Mouse (Mus musculus) embryonic facial prominence, embryonic 14.5 days (tissue): ENCODE results near the gene Cept1. TPM values are rescaled to one million over a fixed set of nuclear protein-coding genes. Genes with fewer than 3 reads are reported as not detected.

Experiments
- ATAC-seq: fragments of 200-750 bp; cut with Nextera tagmentation; 2 replicates; pipeline ENCODE4 v1.8.0; 2017; ENCODE audit warnings: low read depth, moderate number of reproducible peaks, moderate TSS enrichment
- DNase-seq: peaks from one replicate; pipeline ENCODE4 v3.0.0-alpha.2; 2015; ENCODE audit warnings: low spot score
- H3K27ac ChIP-seq: fragments of 300-500 bp; sonication (generic); replicated peaks from 2 replicates; pipeline ENCODE4 v1.5.1; 2014; ENCODE audit warnings: low read depth, mild to moderate bottlenecking, low read length, moderate library complexity
- H3K27me3 ChIP-seq: fragments of 300-500 bp; sonication (generic); replicated peaks from 2 replicates; pipeline ENCODE4 v1.6.1; 2014; ENCODE audit warnings: low read length; ENCODE audit not compliant: control insufficient read depth, insufficient read depth
- H3K36me3 ChIP-seq: fragments of 300-500 bp; sonication (generic); 2 replicates; pipeline ENCODE4 v1.6.1; 2014; ENCODE audit warnings: low read length, mixed read lengths; ENCODE audit not compliant: control insufficient read depth, insufficient read depth
- H3K4me1 ChIP-seq: fragments of 300-500 bp; sonication (generic); 2 replicates; pipeline ENCODE4 v1.6.1; 2014; ENCODE audit warnings: antibody characterized with exemption, low read length; ENCODE audit not compliant: control insufficient read depth, insufficient read depth
- H3K4me2 ChIP-seq: fragments of 300-500 bp; sonication (generic); 2 replicates; pipeline ENCODE4 v1.6.1; 2014; ENCODE audit warnings: low read depth, mild to moderate bottlenecking, low read length, moderate library complexity, mixed read lengths
- H3K4me3 ChIP-seq: fragments of 300-500 bp; sonication (generic); 2 replicates; pipeline ENCODE4 v1.5.1; 2014; ENCODE audit warnings: low read depth, mild to moderate bottlenecking, low read length
- H3K9ac ChIP-seq: fragments of 300-500 bp; sonication (generic); 2 replicates; pipeline ENCODE4 v1.6.1; 2014; ENCODE audit warnings: low read depth, mild to moderate bottlenecking, low read length, moderate library complexity, mixed read lengths
- H3K9me3 ChIP-seq: fragments of 300-500 bp; sonication (generic); 2 replicates; pipeline ENCODE4 v1.6.1; 2016; ENCODE audit warnings: low read length; ENCODE audit not compliant: control insufficient read depth
- WGBS: fragments of 180-500 bp; shearing (Covaris S2); extraction: QIAGEN DNeasy Blood & Tissue Kit; methylation state at CpG from one replicate; pipeline ENCODE4 v1.1.7; 2014; 5-methylcytosine and 5-hydroxymethylcytosine counted together
- polyA plus RNA-seq: library from polyadenylated mRNA; unstranded; fragments of >200 nt; fragmentation: Nextera tagmentation; extraction: Ambion mirVana; gene quantifications from 2 replicates; pipeline ENCODE4 v1.2.1, GENCODE M21; 2014

The Cept1 gene
- polyA plus RNA-seq, 1 experiment from 2014 or later, result 67.9 TPM

- DNase-seq (no peak), ATAC-seq (no peak)
- no peak overlapping the region for H3K4me3 ChIP-seq
- no peak overlapping the region for H3K4me2 ChIP-seq
- no peaks in the 10 kb centered on the region for H3K27me3 ChIP-seq
- no peaks in the 10 kb centered on the region for H3K9me3 ChIP-seq
- no peaks in the 10 kb centered on the region for H3K4me1 ChIP-seq
- peaks cover 44% of the 10 kb centered on the region for H3K36me3 ChIP-seq
- H3K27ac ChIP-seq, result no peak overlapping the region
- 83% methylated on average over 2 of the region's 2 CpGs for WGBS
- no peak overlapping the region for H3K9ac ChIP-seq
These were observed 47.1 kb downstream of the Cept1 start for GRCm38 (mm10) chr3:106500510-106500909.

- Histone ChIP-seq H3K9ac (no peak overlapping the region), H3K4me1 (no peaks in the 10 kb centered on the region), H3K36me3 (peaks cover 20% of the 10 kb centered on the region; the same call in 1 of the 2 replicates), H3K4me3 (no peak overlapping the region), H3K27ac (no peak overlapping the region), H3K27me3 (no peaks in the 10 kb centered on the region), H3K9me3 (no peaks in the 10 kb centered on the region), H3K4me2 (no peak overlapping the region)
- WGBS, result 64% methylated on average over 3 of the region's 3 CpGs
- no peak for ATAC-seq
- no peak for DNase-seq
These were observed 50.6 kb downstream of the Cept1 start for GRCm38 (mm10) chr3:106496996-106497395.

- H3K27me3 ChIP-seq, result no peaks in the 10 kb centered on the region
- 56% methylated on average over 4 of the region's 4 CpGs for WGBS
- 0 out of 2 replicates have a peak, but pooled peaks cover 13% of the 10 kb centered on the region for H3K36me3 ChIP-seq
- no peak overlapping the region for H3K4me2 ChIP-seq
- 0 out of 2 replicates have a peak, but pooled peaks have one; percentile 12 for ATAC-seq
- no peak overlapping the region for H3K9ac ChIP-seq
- no peaks in the 10 kb centered on the region for H3K4me1 ChIP-seq
- DNase-seq, result peak; percentile 68
- no peak overlapping the region for H3K27ac ChIP-seq
- no peak overlapping the region for H3K4me3 ChIP-seq
- no peaks in the 10 kb centered on the region for H3K9me3 ChIP-seq
These were observed 51.4 kb downstream of the Cept1 start for GRCm38 (mm10) chr3:106496045-106496721.

- Histone ChIP-seq H3K4me1 (no peaks in the 10 kb centered on the region), H3K27ac (no peak overlapping the region), H3K9ac (no peak overlapping the region), H3K9me3 (no peaks in the 10 kb centered on the region), H3K4me3 (no peak overlapping the region), H3K36me3 (0 out of 2 replicates have a peak, but pooled peaks cover 9% of the 10 kb centered on the region), H3K27me3 (no peaks in the 10 kb centered on the region), H3K4me2 (no peak overlapping the region)
- no peak for DNase-seq
- 74% methylated on average over 1 of the region's 1 CpGs for WGBS
- no peak for ATAC-seq
These were observed 52.1 kb downstream of the Cept1 start for GRCm38 (mm10) chr3:106495346-106496044.

GRCm38 (mm10) chr3:106494417-106494950 is 53.1 kb downstream of the Cept1 start:
- H3K4me2 ChIP-seq, result no peak overlapping the region
- H3K27ac ChIP-seq, result no peak overlapping the region
- H3K9me3 ChIP-seq, result no peaks in the 10 kb centered on the region
- no peaks in the 10 kb centered on the region for H3K27me3 ChIP-seq
- DNase-seq (no peak), ATAC-seq (no peak)
- no peak overlapping the region for H3K9ac ChIP-seq
- no peak overlapping the region for H3K4me3 ChIP-seq
- 0 out of 2 replicates have a peak, but pooled peaks cover under 1% of the 10 kb centered on the region for H3K36me3 ChIP-seq
- 65% methylated on average over 1 of the region's 1 CpGs for WGBS
- H3K4me1 ChIP-seq, result no peaks in the 10 kb centered on the region

GRCm38 (mm10) chr3:106493882-106494281 is 53.7 kb downstream of the Cept1 start:
- WGBS, result 72% methylated on average over 3 of the region's 3 CpGs
- Histone ChIP-seq H3K27me3 (no peaks in the 10 kb centered on the region), H3K36me3 (no peaks in the 10 kb centered on the region), H3K4me3 (no peak overlapping the region), H3K4me1 (no peaks in the 10 kb centered on the region), H3K4me2 (no peak overlapping the region), H3K9ac (no peak overlapping the region), H3K27ac (no peak overlapping the region), H3K9me3 (no peaks in the 10 kb centered on the region)
- ATAC-seq (no peak), DNase-seq (no peak)

- 87% methylated on average over 8 of the region's 8 CpGs for WGBS
These were observed 54.4 kb downstream of the Cept1 start for GRCm38 (mm10) chr3:106493202-106493601.

GRCm38 (mm10) chr3:106492723-106493122 is 54.9 kb downstream of the Cept1 start:
- Histone ChIP-seq H3K4me1 (no peaks in the 10 kb centered on the region), H3K36me3 (no peaks in the 10 kb centered on the region), H3K27ac (no peak overlapping the region), H3K4me2 (no peak overlapping the region), H3K4me3 (no peak overlapping the region), H3K27me3 (no peaks in the 10 kb centered on the region), H3K9ac (no peak overlapping the region), H3K9me3 (no peaks in the 10 kb centered on the region)
- ATAC-seq (no peak), DNase-seq (no peak)
- WGBS, result 100% methylated on average over 1 of the region's 1 CpGs

More at GRCm38 (mm10) chr3:106493202-106493601, 54.4 kb downstream of the Cept1 start:
- no peak overlapping the region for H3K27ac ChIP-seq
- DNase-seq (no peak), ATAC-seq (no peak)
- H3K4me3 ChIP-seq, result no peak overlapping the region
- H3K36me3 ChIP-seq, result no peaks in the 10 kb centered on the region
- no peaks in the 10 kb centered on the region for H3K27me3 ChIP-seq
- H3K9ac ChIP-seq, result no peak overlapping the region
- no peaks in the 10 kb centered on the region for H3K4me1 ChIP-seq
- no peak overlapping the region for H3K4me2 ChIP-seq
- no peaks in the 10 kb centered on the region for H3K9me3 ChIP-seq
